Mouse (Mus musculus): ENCODE results near the gene Ctbp2. TPM values are rescaled to one million over a fixed set of nuclear protein-coding genes. Genes with fewer than 3 reads are reported as not detected.

The Ctbp2 gene
- polyA plus RNA-seq, 1 experiment = 43.2 TPM

DNA sequence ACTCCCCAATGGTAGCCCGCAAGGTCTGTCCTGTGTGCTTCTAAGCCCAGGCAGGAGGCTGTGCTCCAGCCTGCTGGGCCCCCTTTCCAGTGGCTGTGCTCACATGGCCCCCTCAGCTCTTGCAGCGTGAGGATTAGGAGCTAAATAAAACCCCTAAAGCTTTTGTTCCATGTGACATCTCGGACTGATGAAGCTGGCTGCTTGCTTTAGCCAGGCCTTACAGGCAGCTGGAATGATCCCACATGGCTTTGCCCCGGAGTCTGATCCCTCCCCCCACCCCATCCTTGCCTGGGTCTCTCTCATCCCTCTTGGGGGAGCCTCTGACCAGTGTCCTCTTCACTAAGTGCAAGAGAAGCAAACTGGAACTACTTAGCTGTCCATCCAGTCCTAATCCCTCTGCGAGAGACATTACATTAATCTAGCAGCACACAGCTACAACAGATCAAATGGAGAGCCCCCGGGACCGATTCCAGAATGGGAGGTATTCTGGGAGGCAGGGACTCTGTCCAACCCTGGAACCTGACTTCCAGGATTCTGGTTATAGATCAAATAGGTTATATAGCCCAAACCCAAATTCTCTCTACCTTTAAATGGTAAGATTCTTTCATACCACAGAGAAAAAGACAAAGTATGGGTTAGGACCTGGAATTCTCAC, 108.6 kb downstream of the Ctbp2 start:
- Histone ChIP-seq H3K27me3 (ENCODE audit: control insufficient read depth, insufficient read depth, insufficient read length) (no peaks in the 10 kb centered on the region), H3ac (ENCODE audit: control insufficient read depth, insufficient read length, low read depth) (no peak overlapping the region), H3K79me3 (ENCODE audit: low read depth) (peaks cover 20% of the 10 kb centered on the region), H3K79me2 (ENCODE audit: control insufficient read depth, insufficient read depth) (peaks cover 70% of the 10 kb centered on the region), H3K4me3 (ENCODE audit: insufficient read depth, poor library complexity, severe bottlenecking) (no peak overlapping the region), H3K36me3 (ENCODE audit: control insufficient read depth, insufficient read depth) (no peaks in the 10 kb centered on the region)
- TF ChIP-seq FOSL1 (IDR thresholded peaks at IDR 0.05; ENCODE audit: insufficient read depth, low read length, poor library complexity, severe bottlenecking) (no peak), CEBPB (IDR thresholded peaks at IDR 0.05; ENCODE audit: low read depth) (no peak), MYOG (IDR thresholded peaks at IDR 0.05; ENCODE audit: control insufficient read depth, extremely low read depth, insufficient read length) (no peak), CTCF (IDR thresholded peaks at IDR 0.05; ENCODE audit: control insufficient read depth, insufficient read depth, insufficient read length) (no peak), MAX (IDR thresholded peaks at IDR 0.05) (no peak), USF1 (IDR thresholded peaks at IDR 0.05; ENCODE audit: low read depth) (no peak), MYOD1 (IDR thresholded peaks at IDR 0.05; ENCODE audit: control insufficient read depth, insufficient read length, low read depth) (no peak)

DNA sequence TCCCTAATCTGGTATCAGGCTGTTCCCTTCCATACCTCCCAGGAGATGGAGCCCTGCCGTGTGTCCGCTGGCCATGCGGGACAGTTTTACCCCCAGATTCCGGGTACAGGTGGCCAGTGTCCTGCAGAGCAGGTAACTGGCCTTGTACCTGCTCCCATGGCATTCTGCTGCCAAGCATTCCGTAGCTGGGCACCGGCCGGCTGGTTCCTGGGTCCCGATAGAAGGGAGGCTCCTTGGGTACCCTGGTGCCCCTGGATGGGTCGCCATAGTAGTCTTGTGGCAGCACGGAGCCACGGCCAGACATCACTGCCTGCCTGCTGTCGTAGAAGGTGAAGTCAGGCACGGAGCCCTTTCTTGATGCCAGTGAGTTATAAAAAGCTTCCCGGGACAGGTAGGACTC, 109.5 kb downstream of the Ctbp2 start:
- Histone ChIP-seq H3K36me3 (ENCODE audit: control insufficient read depth, insufficient read depth) (peaks cover 3% of the 10 kb centered on the region), H3K79me2 (ENCODE audit: control insufficient read depth, insufficient read depth) (peaks cover 69% of the 10 kb centered on the region), H3K27me3 (ENCODE audit: control insufficient read depth, insufficient read depth, insufficient read length) (no peaks in the 10 kb centered on the region)

DNA sequence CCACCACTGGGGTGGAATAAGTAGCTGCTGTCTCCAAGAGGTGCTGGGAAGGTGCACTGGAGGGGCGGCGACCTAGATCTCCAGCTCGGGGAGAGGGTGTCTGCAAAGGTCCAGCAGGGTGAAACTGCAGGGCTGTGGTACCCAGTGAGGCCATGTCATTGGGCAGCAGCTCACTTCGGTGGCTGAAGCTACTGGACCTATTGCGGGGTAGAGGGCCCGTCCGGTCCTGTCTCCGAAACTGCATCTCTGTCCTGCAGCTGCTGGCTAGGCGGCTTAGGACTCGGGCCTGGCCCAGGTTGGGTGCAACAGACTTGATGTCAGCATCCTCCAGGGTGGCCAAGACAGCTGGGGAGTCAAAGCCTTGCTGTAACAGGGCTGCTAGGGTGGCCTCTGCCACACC, 110.2 kb downstream of the Ctbp2 start:
- no peak for TF ChIP-seq CTCF (IDR thresholded peaks at IDR 0.05; ENCODE audit: control insufficient read depth, insufficient read depth, insufficient read length)
- no peak for TF ChIP-seq MAX (IDR thresholded peaks at IDR 0.05)
- TF ChIP-seq USF1 (IDR thresholded peaks at IDR 0.05; ENCODE audit: low read depth) = no peak
- no peak for TF ChIP-seq MYOD1 (IDR thresholded peaks at IDR 0.05; ENCODE audit: control insufficient read depth, insufficient read length, low read depth)
- TF ChIP-seq MYOG (IDR thresholded peaks at IDR 0.05; ENCODE audit: control insufficient read depth, extremely low read depth, insufficient read length) = no peak
- TF ChIP-seq FOSL1 (IDR thresholded peaks at IDR 0.05; ENCODE audit: insufficient read depth, low read length, poor library complexity, severe bottlenecking) = no peak
- peaks cover 4% of the 10 kb centered on the region for H3K36me3 ChIP-seq (ENCODE audit: control insufficient read depth, insufficient read depth)

More for the DNA sequence above, 109.5 kb downstream of the Ctbp2 start:
- no peak overlapping the region for H3ac ChIP-seq (ENCODE audit: control insufficient read depth, insufficient read length, low read depth)
- no peak overlapping the region for H3K4me3 ChIP-seq (ENCODE audit: insufficient read depth, poor library complexity, severe bottlenecking)
- peaks cover 20% of the 10 kb centered on the region for H3K79me3 ChIP-seq (ENCODE audit: low read depth)
- no peak for TF ChIP-seq USF1 (IDR thresholded peaks at IDR 0.05; ENCODE audit: low read depth)
- TF ChIP-seq CEBPB (IDR thresholded peaks at IDR 0.05; ENCODE audit: low read depth) = no peak
- no peak for TF ChIP-seq MYOD1 (IDR thresholded peaks at IDR 0.05; ENCODE audit: control insufficient read depth, insufficient read length, low read depth)

DNA sequence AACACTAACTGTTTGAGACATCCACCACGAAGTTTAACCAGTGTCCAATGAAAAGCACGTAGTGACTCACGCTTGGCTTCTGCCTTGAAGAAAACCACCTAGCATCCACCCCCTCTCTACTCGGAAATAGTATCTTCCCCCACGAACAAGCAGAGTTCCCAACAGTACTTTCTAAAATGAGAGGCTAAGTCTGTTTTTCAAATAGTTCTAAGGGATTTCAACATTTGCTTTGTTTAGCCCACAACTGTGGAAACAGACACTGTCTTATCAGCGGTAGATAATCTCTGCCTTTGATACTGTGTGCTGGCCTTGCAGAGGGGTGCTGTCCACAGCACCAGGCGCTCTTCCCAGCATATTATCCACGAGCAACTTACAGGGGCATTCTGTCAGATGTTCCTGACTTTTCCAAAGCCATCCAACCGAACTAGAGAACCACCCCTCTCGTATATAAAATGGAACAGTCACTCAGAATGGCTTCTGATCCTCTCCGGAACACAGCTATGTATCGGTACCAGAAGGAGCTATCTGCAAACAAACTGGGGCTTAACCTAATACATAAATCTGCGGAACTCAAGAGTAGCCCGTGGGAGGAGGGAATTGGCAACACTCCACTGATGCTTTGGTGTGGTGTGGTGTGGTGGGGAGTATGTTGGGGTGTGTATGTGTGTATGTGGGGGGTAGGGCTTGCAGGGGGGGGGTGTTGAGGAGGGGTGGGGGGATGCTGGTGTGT, 111.4 kb downstream of the Ctbp2 start:
- TF ChIP-seq FOSL1 (IDR thresholded peaks at IDR 0.05; ENCODE audit: insufficient read depth, low read length, poor library complexity, severe bottlenecking) = no peak
- no peak for TF ChIP-seq MYOG (IDR thresholded peaks at IDR 0.05; ENCODE audit: control insufficient read depth, extremely low read depth, insufficient read length)
- TF ChIP-seq MYOD1 (IDR thresholded peaks at IDR 0.05; ENCODE audit: control insufficient read depth, insufficient read length, low read depth) = no peak
- no peak for TF ChIP-seq USF1 (IDR thresholded peaks at IDR 0.05; ENCODE audit: low read depth)
- no peak for TF ChIP-seq CEBPB (IDR thresholded peaks at IDR 0.05; ENCODE audit: low read depth)
- TF ChIP-seq MAX (IDR thresholded peaks at IDR 0.05) = no peak
- TF ChIP-seq CTCF (IDR thresholded peaks at IDR 0.05; ENCODE audit: control insufficient read depth, insufficient read depth, insufficient read length) = no peak
- Histone ChIP-seq H3K79me2 (ENCODE audit: control insufficient read depth, insufficient read depth) (peaks cover 64% of the 10 kb centered on the region), H3ac (ENCODE audit: control insufficient read depth, insufficient read length, low read depth) (no peak overlapping the region), H3K36me3 (ENCODE audit: control insufficient read depth, insufficient read depth) (peaks cover 4% of the 10 kb centered on the region), H3K79me3 (ENCODE audit: low read depth) (peaks cover 13% of the 10 kb centered on the region), H3K4me3 (ENCODE audit: insufficient read depth, poor library complexity, severe bottlenecking) (no peak overlapping the region), H3K27me3 (ENCODE audit: control insufficient read depth, insufficient read depth, insufficient read length) (no peaks in the 10 kb centered on the region)

More for the DNA sequence above, 110.2 kb downstream of the Ctbp2 start:
- H3K79me3 ChIP-seq (ENCODE audit: low read depth) = peaks cover 18% of the 10 kb centered on the region
- no peak overlapping the region for H3ac ChIP-seq (ENCODE audit: control insufficient read depth, insufficient read length, low read depth)
- H3K27me3 ChIP-seq (ENCODE audit: control insufficient read depth, insufficient read depth, insufficient read length) = no peaks in the 10 kb centered on the region
- peaks cover 64% of the 10 kb centered on the region for H3K79me2 ChIP-seq (ENCODE audit: control insufficient read depth, insufficient read depth)
- no peak overlapping the region for H3K4me3 ChIP-seq (ENCODE audit: insufficient read depth, poor library complexity, severe bottlenecking)

DNA sequence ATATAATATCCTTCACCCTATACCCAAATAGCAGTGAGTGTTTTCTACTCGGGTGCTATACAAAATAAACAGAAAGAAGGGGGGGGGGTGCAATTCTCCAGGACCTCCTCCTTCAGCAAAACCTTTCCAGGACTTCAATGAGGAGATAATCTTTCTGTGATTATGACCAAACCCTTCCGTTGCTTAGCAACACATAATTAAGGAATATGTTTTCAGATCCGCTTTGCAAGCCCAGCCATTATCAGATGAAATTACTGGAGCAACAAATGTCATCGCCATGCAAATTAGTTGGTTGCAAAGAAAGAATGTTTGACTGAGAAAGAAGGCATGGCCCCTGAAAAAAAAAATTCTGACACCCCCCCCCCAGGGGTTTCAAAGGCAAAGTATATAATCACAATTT, 112.5 kb downstream of the Ctbp2 start:
- Histone ChIP-seq H3ac (ENCODE audit: control insufficient read depth, insufficient read length, low read depth) (no peak overlapping the region), H3K36me3 (ENCODE audit: control insufficient read depth, insufficient read depth) (peaks cover 4% of the 10 kb centered on the region), H3K4me3 (ENCODE audit: insufficient read depth, poor library complexity, severe bottlenecking) (no peak overlapping the region), H3K27me3 (ENCODE audit: control insufficient read depth, insufficient read depth, insufficient read length) (no peaks in the 10 kb centered on the region), H3K79me3 (ENCODE audit: low read depth) (peaks cover 7% of the 10 kb centered on the region), H3K79me2 (ENCODE audit: control insufficient read depth, insufficient read depth) (peaks cover 62% of the 10 kb centered on the region)
- TF ChIP-seq CTCF (IDR thresholded peaks at IDR 0.05; ENCODE audit: control insufficient read depth, insufficient read depth, insufficient read length) = no peak

DNA sequence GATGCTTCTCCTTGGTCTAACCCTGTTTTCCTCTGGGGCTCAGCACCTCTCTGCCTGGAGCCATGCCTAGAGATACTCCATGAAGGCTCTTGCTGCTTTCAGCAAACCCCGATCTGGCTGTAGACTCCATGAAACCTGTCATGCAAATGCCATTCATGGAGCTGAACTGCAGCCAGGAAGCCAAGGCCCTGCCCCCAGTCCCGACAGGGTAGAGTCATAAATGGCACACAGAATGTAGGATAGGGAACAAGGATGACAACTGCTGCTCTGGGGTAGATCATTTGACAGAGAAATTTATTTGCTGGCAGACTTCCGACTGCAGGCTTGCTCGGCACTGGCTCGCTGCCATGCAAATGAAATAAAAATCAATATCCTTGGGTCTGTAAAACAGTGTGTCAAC, 113.0 kb downstream of the Ctbp2 start:
- H3ac ChIP-seq (ENCODE audit: control insufficient read depth, insufficient read length, low read depth) = no peak overlapping the region
- H3K4me3 ChIP-seq (ENCODE audit: insufficient read depth, poor library complexity, severe bottlenecking) = no peak overlapping the region
- peaks cover 62% of the 10 kb centered on the region for H3K79me2 ChIP-seq (ENCODE audit: control insufficient read depth, insufficient read depth)
- peaks cover 10% of the 10 kb centered on the region for H3K79me3 ChIP-seq (ENCODE audit: low read depth)
- TF ChIP-seq MAX (IDR thresholded peaks at IDR 0.05) = no peak
- no peak for TF ChIP-seq CEBPB (IDR thresholded peaks at IDR 0.05; ENCODE audit: low read depth)
- TF ChIP-seq MYOG (IDR thresholded peaks at IDR 0.05; ENCODE audit: control insufficient read depth, extremely low read depth, insufficient read length) = no peak
- no peak for TF ChIP-seq FOSL1 (IDR thresholded peaks at IDR 0.05; ENCODE audit: insufficient read depth, low read length, poor library complexity, severe bottlenecking)
- no peak for TF ChIP-seq CTCF (IDR thresholded peaks at IDR 0.05; ENCODE audit: control insufficient read depth, insufficient read depth, insufficient read length)
- TF ChIP-seq MYOD1 (IDR thresholded peaks at IDR 0.05; ENCODE audit: control insufficient read depth, insufficient read length, low read depth) = no peak
- TF ChIP-seq USF1 (IDR thresholded peaks at IDR 0.05; ENCODE audit: low read depth) = no peak
- H3K36me3 ChIP-seq (ENCODE audit: control insufficient read depth, insufficient read depth) = peaks cover 4% of the 10 kb centered on the region
- no peaks in the 10 kb centered on the region for H3K27me3 ChIP-seq (ENCODE audit: control insufficient read depth, insufficient read depth, insufficient read length)
